Mouse (Mus musculus): ENCODE measurements at regions not wholly inside any gene's neighbourhood (a gene's known extent, or its start where the extent isn't known, plus 50 kb on each side); places are given as distances from the start of the nearest gene placed in this dataset.

DNA sequence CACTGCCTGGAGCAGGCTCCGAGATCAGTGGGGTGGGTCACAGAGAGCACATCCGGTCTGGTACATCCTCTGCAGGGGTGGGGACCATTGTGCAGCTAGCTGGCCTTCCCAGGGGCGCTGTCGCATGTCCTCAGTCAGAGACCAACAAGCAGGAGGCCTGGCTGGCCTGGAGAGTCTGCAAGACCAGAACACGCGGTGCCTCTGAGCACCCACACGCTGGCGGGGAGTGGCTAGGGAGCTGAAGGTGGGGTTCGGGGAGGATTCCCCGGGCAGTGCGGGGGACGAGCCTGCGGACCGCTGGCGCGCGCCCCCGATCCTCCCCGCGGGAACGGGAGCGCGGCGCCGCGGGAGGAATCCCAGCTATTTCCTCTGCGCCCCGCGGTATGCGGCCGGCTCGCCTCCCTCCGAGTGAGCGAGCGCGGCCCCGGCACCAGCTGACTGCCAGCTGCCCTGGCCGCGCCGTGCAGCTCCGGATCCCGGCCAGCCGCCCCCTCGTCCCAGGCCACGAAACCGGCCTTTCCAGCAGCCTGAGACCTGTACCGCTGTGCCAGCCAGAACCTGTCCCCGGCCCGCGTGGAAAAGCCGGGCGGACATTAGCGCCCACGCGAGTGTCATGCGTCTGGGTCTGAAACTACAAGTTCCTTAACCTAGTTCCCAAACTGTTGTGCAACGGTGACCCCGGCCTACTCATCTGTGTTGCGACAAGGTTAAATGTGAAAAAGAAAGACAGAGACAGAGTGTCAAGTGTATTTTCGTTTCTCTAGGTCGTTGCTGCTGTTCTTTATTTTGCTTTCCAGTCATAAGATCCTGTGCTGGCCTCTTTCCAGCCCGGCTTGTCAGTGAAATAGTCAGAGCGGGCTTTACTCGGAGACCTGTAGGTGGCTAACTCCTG lies 61.2 kb downstream of the Pkdcc start:
- Histone ChIP-seq H3K9ac (peak overlapping the region; percentile 83), H3K4me2 (peak overlapping the region; percentile 89), H3K27ac (peak overlapping the region; percentile 51), H3K36me3 (ENCODE audit: poor library complexity, severe bottlenecking) (no peaks in the 10 kb centered on the region), H3K4me3 (peak overlapping the region; percentile 52), H3K9me3 (replicated peaks) (no peaks in the 10 kb centered on the region), H3K27me3 (peaks cover 17% of the 10 kb centered on the region), H3K4me1 (peaks cover 23% of the 10 kb centered on the region)
- 5% methylated on average over 57 of the region's 64 CpGs for WGBS
- ATAC-seq, result peak; percentile 77

DNA sequence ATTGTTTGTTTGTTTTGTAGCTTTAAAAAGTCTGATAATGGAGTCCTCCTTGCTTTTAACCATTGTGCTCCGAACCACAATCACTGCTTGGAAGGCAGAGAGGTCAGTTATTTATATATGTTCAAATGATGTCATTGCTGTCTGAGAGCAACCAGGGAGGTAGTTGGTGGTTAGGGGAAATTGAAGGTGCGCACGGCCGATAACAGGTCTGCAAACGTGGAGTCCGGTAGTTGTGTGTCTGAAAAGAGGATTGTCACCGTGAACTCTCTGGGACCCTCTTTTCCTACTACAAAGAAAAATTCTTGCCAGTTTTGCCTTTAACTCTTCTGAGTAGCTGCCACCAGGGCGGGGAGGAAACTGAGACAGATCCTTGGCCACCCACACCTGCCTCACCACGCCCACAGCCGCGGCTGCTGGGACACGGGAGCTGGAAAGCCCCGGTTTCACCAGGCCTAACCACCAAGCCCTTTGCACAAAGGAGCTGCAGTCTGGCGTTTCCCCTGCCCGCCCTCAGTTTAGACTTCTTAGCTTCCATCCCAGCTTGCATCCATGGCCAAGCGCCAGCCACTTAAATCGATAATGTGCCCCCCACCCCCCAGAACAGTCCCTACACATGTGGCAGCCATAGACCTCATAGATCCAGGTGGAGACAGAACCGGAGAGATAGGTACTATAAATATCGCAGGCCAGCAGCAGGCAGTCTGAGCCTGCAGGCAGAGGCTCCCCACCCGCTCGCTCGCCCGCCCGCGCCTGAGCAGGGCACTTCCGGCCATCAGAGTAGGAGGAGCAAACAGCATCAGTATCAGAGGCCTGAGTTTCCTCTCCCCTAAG lies 62.2 kb downstream of the Pkdcc start:
- H3K9ac ChIP-seq, result peak overlapping the region; percentile 60
- no peaks in the 10 kb centered on the region for H3K9me3 ChIP-seq (replicated peaks)
- no peaks in the 10 kb centered on the region for H3K36me3 ChIP-seq (ENCODE audit: poor library complexity, severe bottlenecking)
- H3K27me3 ChIP-seq, result peaks cover 17% of the 10 kb centered on the region
- WGBS, result 24% methylated on average over 25 of the region's 26 CpGs
- H3K4me2 ChIP-seq, result peak overlapping the region; percentile 89
- H3K27ac ChIP-seq, result peak overlapping the region; percentile 58
- H3K4me1 ChIP-seq, result peaks cover 23% of the 10 kb centered on the region
- peak overlapping the region; percentile 26 for H3K4me3 ChIP-seq
- peak; percentile 60 for ATAC-seq

DNA sequence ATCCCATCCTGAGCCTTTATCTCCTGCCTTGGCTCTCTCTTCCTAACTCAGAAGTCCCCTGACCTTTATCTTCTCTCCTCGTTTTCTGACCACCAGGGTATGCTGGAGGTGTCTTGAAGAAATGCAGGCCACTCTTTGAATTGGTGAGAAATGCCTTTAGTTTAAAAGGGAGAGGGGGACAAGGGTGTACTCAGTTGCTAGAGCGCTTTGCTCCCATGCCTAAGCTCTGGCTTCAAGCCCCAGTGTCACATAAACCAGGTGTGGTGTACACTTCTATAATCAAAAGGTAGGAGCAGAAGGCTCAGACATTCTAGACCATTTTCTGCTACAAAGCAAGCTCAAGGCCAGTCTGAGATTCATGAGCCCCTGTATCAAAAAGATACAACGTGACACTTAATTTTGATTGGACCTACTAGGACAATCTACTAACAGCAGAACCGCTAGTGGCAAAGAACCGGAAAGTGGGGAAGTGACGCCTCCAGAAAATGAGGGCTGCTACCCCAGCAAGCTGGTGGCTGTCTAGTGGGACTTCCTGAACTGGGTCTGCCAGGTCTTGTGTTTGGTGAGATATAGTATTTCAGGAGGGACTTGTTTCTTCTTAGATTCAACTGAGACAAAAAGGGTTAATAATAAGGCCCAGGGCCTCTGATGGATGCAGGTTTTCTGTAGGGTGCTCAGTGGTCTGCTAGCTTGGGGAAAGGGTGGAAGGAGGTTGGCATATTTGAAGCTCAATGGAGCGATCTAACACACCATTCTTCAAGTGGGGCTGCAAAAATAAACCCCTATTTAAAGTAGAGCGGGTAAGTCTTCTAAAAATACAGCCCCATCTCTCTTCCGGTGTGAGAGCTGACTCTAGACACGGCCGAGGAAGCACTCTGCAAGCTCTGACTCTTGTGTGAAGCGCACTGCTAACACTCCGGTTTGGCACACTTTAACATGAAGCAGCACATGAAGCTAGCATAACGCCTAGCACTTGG lies 63.1 kb downstream of the Pkdcc start:
- Histone ChIP-seq H3K4me2 (peak overlapping the region; percentile 89), H3K4me1 (peaks cover 23% of the 10 kb centered on the region), H3K36me3 (ENCODE audit: poor library complexity, severe bottlenecking) (no peaks in the 10 kb centered on the region), H3K9me3 (replicated peaks) (no peaks in the 10 kb centered on the region), H3K27me3 (peaks cover 17% of the 10 kb centered on the region), H3K9ac (peak overlapping the region; percentile 60; the same call in 1 of the 2 replicates), H3K27ac (no peak overlapping the region), H3K4me3 (peak overlapping the region; percentile 26; the same call in 1 of the 2 replicates)
- no peak; the same call in 1 of the 2 replicates for ATAC-seq
- 73% methylated on average over 14 of the region's 14 CpGs for WGBS

DNA sequence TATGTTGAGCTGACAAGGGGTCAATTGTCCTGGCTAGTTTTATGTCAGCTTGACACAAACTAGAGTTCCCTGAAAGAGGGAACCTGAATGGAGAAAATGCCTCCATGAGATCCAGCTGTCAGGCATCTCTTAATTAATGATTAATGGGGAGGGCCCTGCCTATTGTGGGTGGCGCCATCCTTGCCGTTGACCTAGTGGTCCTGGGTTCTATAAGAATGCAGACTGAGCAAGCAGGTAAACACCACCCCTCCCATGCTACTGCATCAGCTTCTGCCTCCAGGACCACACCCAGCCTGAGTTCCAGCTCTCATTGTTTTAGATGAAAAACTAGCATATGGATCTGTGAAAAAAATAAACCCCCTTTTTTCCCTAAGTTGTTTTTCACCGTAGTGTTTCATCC lies 67.4 kb upstream of the Eml4 start:
- ATAC-seq, result no peak
- Histone ChIP-seq H3K4me2 (no peak overlapping the region), H3K36me3 (ENCODE audit: poor library complexity, severe bottlenecking) (no peaks in the 10 kb centered on the region), H3K9ac (no peak overlapping the region), H3K4me1 (peaks cover 11% of the 10 kb centered on the region), H3K27me3 (peaks cover 4% of the 10 kb centered on the region; the same call in 1 of the 2 replicates), H3K27ac (no peak overlapping the region), H3K9me3 (replicated peaks) (no peaks in the 10 kb centered on the region), H3K4me3 (no peak overlapping the region)
- 58% methylated on average over 3 of the region's 3 CpGs for WGBS

DNA sequence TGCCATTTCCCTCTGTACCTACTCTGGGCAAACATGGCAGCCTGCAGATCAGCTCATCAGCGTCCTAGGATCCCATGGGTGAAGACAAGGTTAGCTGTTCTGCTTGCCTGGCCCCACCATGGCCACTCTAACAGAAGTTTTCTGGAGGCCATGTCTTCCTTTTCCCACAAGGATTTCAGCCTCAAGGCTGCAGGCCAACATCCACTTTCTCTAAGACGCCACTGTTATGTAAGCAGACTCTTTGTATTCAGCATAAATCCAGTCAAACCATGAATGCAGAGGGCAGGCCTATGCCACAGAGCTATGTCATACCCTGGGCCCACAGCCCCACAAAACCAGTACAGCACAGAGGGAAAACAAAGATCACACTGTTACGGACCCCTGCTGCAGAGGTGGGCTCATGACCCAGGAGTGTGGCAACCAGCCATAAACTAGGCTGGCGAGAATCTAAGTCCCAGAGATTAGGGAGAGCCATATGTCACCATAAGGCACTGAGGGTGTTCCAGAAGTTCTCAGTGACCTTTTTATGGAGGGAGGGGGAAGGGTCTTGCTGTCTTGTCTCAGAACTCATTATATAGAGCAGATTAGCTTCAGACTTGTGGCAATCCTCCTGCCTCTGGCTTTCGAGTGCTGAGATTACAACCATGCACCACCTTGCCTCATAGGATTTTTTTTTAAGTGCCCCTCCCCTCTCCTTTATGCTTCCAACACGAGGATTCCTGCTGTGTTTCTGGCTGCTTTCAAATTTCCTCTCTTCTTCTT lies 63.2 kb upstream of the Eml4 start:
- Histone ChIP-seq H3K4me3 (no peak overlapping the region), H3K27ac (peak overlapping the region; percentile 35; the same call in 1 of the 2 replicates), H3K9me3 (replicated peaks) (no peaks in the 10 kb centered on the region), H3K4me2 (no peak overlapping the region), H3K9ac (0 out of 2 replicates have a peak overlapping the region, but pooled peaks have one; percentile 12), H3K4me1 (peaks cover 11% of the 10 kb centered on the region), H3K36me3 (ENCODE audit: poor library complexity, severe bottlenecking) (no peaks in the 10 kb centered on the region), H3K27me3 (no peaks in the 10 kb centered on the region)
- WGBS, result 34% methylated on average over 6 of the region's 6 CpGs
- ATAC-seq, result peak; percentile 84

DNA sequence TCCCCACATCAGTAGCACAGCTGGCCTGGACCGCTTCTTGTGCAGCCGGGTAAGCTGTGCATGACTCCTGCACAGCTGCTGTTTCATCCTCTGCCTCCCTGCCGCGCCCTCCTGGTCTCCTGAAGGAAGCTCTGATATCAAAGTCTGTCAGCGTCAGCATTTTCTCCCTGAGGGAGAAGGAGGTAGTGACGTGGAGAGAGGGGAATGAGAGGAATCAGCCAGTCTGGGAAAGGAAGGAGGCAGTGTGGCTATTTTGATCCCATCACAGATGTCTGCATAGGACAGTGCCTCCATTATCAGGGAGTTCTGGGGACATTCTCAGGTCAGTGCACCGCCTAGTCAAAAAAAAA lies 62.6 kb upstream of the Eml4 start:
- WGBS, result 31% methylated on average over 7 of the region's 7 CpGs
- no peaks in the 10 kb centered on the region for H3K9me3 ChIP-seq (replicated peaks)
- H3K9ac ChIP-seq, result 0 out of 2 replicates have a peak overlapping the region, but pooled peaks have one; percentile 12
- ATAC-seq, result peak; percentile 79
- H3K36me3 ChIP-seq (ENCODE audit: poor library complexity, severe bottlenecking), result no peaks in the 10 kb centered on the region
- H3K4me3 ChIP-seq, result no peak overlapping the region
- peaks cover 11% of the 10 kb centered on the region for H3K4me1 ChIP-seq
- peak overlapping the region; percentile 35; the same call in 1 of the 2 replicates for H3K27ac ChIP-seq
- no peaks in the 10 kb centered on the region for H3K27me3 ChIP-seq
- H3K4me2 ChIP-seq, result no peak overlapping the region

DNA sequence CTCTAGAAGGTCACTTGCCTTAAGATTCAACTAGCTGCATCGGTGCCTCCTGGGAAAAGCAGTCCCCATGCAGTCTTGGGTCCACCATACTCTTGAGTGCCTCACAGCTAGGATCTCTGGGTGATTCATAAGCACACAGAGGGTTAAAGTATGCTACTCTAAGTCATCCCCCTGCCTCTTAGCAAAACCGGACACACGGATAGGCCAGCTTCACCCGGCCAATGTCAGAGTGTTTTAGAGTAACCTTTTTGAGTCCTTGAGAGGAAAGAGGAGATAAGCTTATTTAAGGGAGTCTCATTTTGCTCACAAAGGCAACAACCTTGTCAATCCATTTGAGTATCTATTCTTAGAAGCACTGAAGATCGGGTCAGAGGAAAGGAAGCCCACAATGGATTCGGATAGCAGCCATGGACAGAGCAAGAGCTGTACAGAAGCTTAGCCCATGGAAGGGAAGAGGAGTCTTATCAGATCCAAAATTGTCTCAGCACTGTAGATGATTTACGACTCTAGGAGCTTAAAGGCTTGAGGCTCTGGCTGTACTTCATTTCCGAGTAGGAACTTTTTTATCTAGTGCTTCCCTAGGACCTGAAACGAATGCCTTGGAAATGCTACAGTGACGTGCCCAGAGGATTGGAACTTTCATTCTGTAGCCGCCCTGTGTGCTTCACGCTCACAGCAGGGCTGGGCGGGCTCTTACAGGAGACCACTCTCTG lies 55.0 kb upstream of the Eml4 start:
- no peaks in the 10 kb centered on the region for H3K27me3 ChIP-seq
- ATAC-seq, result no peak
- 90% methylated on average over 13 of the region's 13 CpGs for WGBS
- H3K9ac ChIP-seq, result no peak overlapping the region
- H3K4me1 ChIP-seq, result no peaks in the 10 kb centered on the region
- no peaks in the 10 kb centered on the region for H3K36me3 ChIP-seq (ENCODE audit: poor library complexity, severe bottlenecking)
- no peak overlapping the region for H3K4me2 ChIP-seq
- no peak overlapping the region for H3K4me3 ChIP-seq
- H3K9me3 ChIP-seq (replicated peaks), result no peaks in the 10 kb centered on the region
- H3K27ac ChIP-seq, result no peak overlapping the region

DNA sequence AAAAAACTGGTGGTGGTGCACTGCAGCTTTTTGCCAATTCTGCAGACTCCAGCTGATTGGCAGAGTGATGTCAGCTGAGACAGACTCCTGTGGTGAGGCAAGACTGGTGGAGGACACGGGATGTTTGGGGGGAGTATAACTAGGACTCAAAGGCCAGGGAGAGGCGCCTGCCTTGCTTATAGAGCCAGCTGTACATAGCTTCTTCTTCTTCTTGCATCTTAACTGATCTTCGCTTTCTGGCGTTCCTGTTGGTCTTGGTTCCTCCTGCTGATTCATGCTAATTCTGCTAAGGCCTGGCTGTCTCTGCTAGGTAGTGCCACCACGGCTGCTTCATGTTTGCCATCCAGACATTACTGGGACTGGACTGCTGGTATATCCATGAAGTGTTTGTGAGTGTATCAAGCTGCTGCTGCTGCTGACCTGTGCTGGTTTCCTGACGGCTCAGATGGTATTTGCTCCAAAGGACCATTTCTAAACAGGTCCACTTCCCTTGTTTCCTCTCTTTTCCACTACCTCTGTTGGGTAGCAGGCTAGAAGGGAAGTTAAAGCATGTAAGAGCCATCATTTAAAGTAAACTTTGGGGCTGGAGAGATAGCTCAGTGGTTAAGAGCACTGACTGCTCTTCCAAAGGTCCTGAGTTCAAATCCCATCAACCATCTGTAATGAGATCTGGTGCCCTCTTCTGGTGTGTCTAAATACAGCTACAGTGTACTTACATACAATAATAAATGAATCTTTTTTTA lies 53.2 kb upstream of the Eml4 start:
- H3K9me3 ChIP-seq (replicated peaks), result no peaks in the 10 kb centered on the region
- no peak overlapping the region for H3K9ac ChIP-seq
- no peak overlapping the region for H3K4me3 ChIP-seq
- no peak for ATAC-seq
- H3K4me1 ChIP-seq, result no peaks in the 10 kb centered on the region
- no peak overlapping the region for H3K27ac ChIP-seq
- 74% methylated on average over 6 of the region's 6 CpGs for WGBS
- no peaks in the 10 kb centered on the region for H3K27me3 ChIP-seq
- H3K4me2 ChIP-seq, result no peak overlapping the region
- H3K36me3 ChIP-seq (ENCODE audit: poor library complexity, severe bottlenecking), result no peaks in the 10 kb centered on the region

Data from forebrain, embryonic 13.5 days (tissue).